Mouse (Mus musculus) heart, postnatal 14 days (tissue): ENCODE results near the gene Lypd6b. TPM values are rescaled to one million over a fixed set of nuclear protein-coding genes. Genes with fewer than 3 reads are reported as not detected.
A peak's percentile ranks its signal among the peaks of the same experiment; 100 is the strongest.

Experiments used
- DNase-seq, 2 experiments: peaks; one replicate each; pipeline ENCODE4 v3.0.0; 2021 to 2022
- intact Hi-C: fragments of 180-260 bp; cut with DNase I; formaldehyde crosslinking; loops from one replicate; pipeline ENCODE4 v1.15.1; 2025
- long read RNA-seq, 2 experiments: library from polyadenylated mRNA; stranded (forward); transcript quantifications; one replicate each; pipeline ENCODE4 v2.0.0; 2021
- total RNA-seq, 2 experiments: library from RNA; stranded (reverse); gene quantifications; 2 replicates each; pipeline ENCODE4 v1.2.3; 2021

Gene Lypd6b
- under 1 TPM; 0.12 to 0.29 TPM for total RNA-seq
- long read RNA-seq, experiment 1, partial matches to known transcripts, result 0 of 1 reads
- long read RNA-seq, experiment 1, other reads (novel, unspliced or antisense), result 1 of 1 reads
- long read RNA-seq, experiment 2, result 0 reads

DNA sequence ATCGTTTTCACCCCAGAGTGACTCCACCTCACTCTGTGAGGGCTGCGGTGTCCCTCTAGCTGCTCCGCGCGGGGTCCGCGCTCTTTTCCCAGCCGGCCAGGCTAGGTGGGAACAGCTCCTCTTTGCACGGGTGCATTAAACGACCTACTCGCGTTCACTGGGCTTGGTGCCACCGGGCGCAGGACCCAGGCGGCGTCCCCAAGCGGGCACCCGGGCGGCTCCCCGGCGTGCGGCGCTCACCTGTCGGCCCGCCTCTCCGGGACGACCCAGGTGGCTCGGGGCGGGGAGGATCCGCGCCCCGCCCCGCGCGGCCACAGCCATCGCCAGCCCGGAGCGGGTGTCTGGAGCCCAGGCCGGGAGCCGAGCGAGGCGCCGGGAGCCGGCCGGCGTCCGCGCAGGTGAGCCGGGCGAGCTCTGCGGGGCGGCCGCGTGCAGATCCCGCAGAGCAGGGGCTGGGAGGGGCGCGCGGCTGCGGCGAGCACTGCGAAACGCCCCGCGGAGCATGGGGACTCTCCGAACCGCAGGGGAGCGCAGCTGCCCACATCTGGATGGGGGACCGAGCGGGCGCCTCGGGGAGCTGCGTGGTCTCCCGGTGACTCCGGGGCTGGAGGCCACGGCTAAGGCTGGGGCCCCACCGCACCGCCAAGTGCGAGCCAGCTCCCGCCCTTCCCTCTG is at the start of gene Lypd6b:
Lypd6b (plus strand) TSS at position 313 of the 675 bp plus-strand sequence.
- intact Hi-C loops, result no loop called here

GRCm38 (mm10) chr2:49739046-49739445 is 48.4 kb upstream of the Lypd6b start:
- intact Hi-C loops, result no loop called here
- DNase-seq, result peak; percentile 29 to 44

More for the DNA sequence above, at the start of gene Lypd6b:
- peak; percentile 9 to 10 for DNase-seq

- no peak for DNase-seq
- intact Hi-C loops, result no loop called here
Measured at GRCm38 (mm10) chr2:49741026-49741425, 46.5 kb upstream of the Lypd6b start.

- intact Hi-C loops, result no loop called here
- no peak for DNase-seq
Measured at GRCm38 (mm10) chr2:49741895-49742734, 45.4 kb upstream of the Lypd6b start.

DNA sequence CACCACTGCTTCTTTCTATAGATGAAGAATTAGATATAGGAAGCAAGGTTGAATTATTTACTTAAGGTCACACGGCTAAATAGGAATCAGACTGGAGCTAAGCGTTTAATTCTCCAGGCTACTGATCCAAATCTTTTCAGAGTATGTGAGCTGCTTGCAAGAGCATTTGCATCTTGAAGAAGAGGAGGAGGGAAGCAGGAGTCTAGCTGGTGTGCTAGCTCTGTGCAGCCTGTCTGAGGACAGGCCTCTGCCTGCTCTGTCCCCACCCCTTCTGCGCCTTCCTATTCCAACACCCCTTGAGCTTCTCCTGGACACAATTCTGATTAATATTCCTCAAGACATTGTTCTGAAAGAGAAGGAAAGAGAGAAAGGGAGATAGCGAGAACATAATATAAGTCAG is 44.6 kb upstream of the Lypd6b start:
- intact Hi-C loops, result no loop called here
- DNase-seq, result no peak

DNA sequence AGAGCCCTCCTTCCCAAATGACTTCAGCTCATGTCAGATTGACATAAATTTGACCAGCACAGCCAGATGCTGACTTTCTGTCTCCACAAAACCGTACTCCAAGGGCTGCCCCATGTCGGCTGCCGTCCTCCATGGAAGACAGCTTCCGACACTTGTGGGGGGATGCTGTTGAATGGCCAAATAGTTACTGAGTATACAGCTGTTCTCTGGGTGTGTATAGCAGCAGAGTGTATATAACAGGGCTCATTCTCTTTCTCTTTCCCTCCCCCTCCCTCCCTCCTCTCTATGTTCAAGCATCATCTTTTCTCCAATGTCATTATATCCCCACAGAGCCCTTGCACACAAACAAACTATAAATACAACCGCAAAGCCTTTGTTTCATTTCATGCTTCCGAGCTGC is 43.7 kb upstream of the Lypd6b start:
- intact Hi-C loops, result no loop called here
- no peak for DNase-seq

- no peak for DNase-seq
- intact Hi-C loops, result no loop called here
Measured at GRCm38 (mm10) chr2:49744251-49745093, 43.0 kb upstream of the Lypd6b start.

DNA sequence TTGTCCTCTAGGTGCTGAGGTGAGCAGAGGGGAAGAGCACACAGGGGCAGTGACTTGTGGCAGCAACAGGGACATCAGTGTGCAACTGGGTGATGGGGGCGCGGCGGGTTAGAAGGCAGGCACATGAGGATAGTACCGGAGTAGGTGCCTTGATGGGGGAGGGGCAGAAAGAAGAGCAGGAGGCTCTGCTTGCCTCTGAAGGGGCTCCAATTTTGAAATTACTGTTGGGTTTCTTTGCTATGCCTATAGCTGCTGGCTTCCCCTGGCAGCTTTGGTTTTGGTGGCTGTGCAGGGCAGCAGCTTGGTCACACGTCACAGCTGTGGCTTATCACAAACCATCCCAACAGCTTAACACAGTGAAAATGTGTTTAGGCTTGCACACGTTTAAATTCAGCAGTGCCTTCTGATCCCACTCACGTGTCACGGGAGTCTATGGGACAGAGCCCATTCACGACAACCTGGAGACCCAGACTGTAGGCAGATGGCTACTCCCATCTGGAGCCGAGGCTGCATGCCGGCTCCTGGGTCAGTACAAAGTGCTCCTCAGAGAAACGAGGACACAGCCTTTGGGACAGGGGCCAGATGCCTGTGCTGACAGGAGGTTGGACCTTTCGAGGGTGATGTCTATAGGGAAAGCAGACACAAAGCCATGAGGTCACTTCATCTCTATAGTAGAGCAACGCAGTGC is 42.2 kb upstream of the Lypd6b start:
- intact Hi-C loops, result no loop called here
- DNase-seq, result no peak

DNA sequence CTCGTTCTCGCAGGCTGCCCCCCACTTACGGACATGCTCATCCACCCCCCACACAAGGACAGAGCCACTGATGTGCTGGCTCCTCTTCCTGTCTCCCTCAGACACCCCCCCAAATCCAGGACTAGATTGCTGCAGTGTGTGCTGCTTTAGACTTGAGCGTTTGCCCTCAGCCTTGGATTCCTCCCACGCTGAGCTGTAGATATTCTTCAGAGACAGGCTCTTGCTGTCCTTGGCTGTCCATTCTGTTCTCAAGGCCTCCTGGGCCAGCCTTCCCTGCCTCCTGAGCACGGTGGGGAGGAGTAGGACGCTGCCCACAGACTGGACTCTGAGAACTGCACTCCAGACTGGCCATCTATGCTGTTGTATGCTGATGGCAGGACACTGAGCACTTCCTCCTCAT is 40.5 kb upstream of the Lypd6b start:
- intact Hi-C loops, result no loop called here
- no peak for DNase-seq

GRCm38 (mm10) chr2:49747670-49748069 is 39.8 kb upstream of the Lypd6b start:
- intact Hi-C loops, result no loop called here
- no peak for DNase-seq

DNA sequence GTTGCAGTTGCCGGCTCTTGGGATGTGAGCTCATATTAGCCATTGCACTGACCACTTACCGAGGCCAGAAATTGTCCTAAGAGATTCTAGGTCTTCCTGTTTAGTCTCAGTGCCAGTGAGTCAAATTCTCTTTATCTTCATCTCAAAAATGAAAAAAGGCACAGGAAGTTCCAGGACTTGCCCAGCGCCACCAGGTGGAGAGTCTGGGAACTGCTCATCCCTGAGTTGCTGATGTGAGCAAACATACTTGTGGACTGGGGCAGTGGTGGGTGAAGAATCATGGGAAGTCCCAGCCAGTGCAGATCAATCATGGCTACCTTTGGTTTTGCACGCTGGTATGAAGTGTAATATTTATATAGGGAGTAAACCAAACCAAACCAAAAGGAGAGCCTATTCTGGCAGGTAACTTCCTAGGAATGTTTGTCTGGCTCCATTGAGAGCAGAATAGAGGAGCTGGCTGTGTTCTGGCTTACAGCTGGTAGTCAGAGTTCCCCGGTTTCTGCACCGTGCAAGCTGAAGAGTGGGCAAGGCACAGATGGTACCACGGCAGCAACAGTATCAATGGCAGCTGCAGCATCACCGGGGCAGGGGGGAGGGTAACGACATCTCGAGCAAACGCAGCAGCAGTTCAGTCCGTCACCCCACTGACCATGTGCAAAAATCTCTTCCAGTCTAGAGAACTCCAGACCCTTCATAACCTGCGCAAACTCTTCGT is 38.7 kb upstream of the Lypd6b start:
- intact Hi-C loops, result no loop called here
- peak in 1 of 2 experiments; percentile 36 for DNase-seq

DNA sequence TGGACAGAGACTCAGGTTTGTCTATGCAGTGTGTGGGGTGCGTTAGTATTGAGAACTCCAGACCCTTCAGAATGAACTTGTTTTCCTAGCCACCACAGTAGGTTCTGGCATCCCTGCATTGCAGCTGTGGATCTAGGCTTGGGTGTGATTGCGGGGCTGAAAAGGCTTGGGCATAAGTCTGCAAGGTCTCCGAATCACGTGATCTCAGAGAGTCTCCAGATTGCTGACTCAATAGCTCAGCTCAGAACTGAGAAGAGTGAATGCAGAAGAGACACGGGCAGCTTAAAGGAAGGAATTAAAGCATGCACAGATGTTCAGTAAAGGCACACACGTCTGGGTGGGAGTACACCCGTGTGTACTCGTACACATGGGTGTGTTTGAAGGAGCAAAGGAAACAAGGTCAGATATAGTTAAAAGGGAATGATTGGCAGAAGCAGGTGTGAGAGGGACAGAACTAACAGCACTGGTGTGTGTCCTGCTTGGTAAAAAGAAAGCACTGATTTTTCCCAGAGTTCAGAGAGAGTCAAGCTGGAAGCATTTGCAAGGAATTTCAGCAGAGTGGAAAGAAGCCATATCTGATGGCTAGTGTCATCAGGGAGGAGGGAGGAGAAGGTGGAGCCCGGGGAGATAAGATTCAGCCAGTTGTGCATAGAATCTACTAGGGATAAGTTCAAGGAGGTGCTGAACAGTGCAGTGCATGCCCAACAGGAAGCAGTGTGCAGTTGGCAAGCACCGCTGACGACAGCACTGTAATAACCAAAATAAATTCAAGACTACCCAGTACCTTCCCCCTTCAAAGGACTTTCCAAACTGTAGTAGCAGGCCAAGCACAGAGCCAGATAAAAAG is 37.5 kb upstream of the Lypd6b start:
- peak in 1 of 2 experiments; percentile 25 for DNase-seq
- intact Hi-C loops, result no loop called here

- DNase-seq, result no peak
- intact Hi-C loops, result no loop called here
Measured at GRCm38 (mm10) chr2:49751544-49752210, 35.8 kb upstream of the Lypd6b start.

DNA sequence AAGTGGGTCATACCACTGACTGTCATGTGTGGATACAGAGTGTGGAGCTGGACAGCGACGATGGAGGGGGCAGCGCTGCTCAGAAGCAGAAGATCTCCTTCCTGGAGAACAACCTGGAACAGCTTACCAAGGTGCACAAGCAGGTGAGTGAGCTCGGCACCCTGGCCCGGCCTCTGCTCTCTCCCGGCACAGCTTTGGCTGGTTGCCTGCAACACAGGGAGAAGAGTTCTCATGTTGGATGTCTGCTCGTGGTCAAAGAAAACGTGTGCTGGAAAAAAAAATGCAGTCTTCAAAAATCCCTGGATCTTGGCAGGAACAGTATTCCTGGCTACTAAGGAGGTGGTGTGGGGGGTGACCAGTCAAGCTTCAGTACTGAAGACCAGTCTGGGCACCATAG is 35.3 kb upstream of the Lypd6b start:
- intact Hi-C loops, result no loop called here
- DNase-seq, result no peak

DNA sequence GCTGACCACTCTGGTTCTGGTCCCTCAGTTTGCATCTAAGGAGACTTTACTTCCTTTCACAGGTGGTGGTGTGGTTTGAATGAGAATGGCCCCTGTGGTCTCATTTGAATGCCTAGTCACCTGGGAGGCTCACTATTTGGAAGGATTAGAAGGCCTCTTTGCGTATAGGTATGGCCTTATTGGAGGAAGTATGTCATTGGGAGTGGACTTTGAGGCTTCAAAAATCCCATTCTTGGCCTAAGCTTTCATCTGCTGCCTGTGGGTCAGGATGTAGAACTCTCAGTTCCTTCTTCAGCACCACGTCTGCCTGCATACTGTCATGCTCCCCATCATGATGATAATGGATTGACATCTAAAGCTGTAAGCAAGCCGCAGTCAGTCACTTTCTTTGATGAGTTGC is 34.4 kb upstream of the Lypd6b start:
- intact Hi-C loops, result no loop called here

DNA sequence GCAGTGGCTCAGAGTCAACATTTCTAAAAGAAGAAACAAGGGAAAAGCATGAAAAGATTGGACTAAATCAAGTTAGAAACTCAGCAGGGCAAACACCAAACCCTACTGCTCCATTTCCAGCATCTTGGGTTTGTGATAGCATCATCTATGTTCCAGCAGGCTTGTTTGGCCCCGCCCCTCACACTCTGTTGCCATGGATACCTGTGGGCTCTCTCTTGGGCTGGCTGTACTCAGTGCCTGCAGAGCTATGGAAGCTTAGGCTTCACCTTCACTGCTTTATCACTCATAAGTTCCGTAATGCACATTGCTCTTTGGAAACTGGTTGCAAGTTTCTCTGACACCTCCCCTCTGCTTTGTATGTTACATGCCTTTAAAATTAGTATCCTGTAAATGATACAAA is 32.4 kb upstream of the Lypd6b start:
- no peak for DNase-seq
- intact Hi-C loops, result no loop called here

More for the DNA sequence above, 34.4 kb upstream of the Lypd6b start:
- DNase-seq, result no peak

DNA sequence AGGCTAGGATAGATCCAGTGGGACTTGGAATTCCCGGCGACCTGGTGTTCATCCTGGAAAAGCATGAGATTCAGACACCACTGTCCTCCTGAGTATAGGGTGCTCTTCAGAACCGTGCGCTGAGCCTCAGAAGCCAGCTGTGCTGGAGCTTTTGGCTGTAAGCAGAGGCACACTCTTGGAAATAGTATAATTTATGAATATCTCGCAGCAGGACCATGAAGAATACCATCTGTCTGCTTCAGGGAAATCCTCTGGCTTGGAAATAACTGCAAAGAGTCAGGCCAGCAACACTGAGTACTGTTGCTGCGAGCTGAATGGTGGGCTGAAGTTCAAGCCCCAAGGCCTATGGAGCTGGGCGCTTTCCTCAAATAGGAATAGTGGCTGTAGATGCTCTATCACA is 29.9 kb upstream of the Lypd6b start:
- intact Hi-C loops, result no loop called here
- DNase-seq, result no peak

- intact Hi-C loops, result loop anchor here (1.0 kb wide), 1 partner anchor 508 kb away; no protein-coding TSS in a partner anchor
Measured at GRCm38 (mm10) chr2:49764331-49764946, 23.0 kb upstream of the Lypd6b start.

More at GRCm38 (mm10) chr2:49764331-49764946, 23.0 kb upstream of the Lypd6b start:
- peak; percentile 24 to 52 for DNase-seq
